Mouse (Mus musculus) embryonic facial prominence, embryonic 13.5 days (tissue): Measurements from ENCODE around the gene Chad. TPM values are rescaled to one million over a fixed set of nuclear protein-coding genes. Genes with fewer than 3 reads are reported as not detected.
A peak's percentile ranks its signal among the peaks of the same experiment; 100 is the strongest.

Source experiments
- ATAC-seq: fragments of 200-750 bp; cut with Nextera tagmentation; 2 replicates; pipeline ENCODE4 v1.8.0; 2017; ENCODE audit warnings: low read depth; ENCODE audit not compliant: insufficient number of reproducible peaks, insufficient read depth, low FRiP score, low TSS enrichment
- H3K27ac ChIP-seq: fragments of 300-500 bp; sonication (generic); 2 replicates; pipeline ENCODE4 v1.5.1; 2015; ENCODE audit warnings: moderate library complexity, mild to moderate bottlenecking, inconsistent platforms
- H3K27me3 ChIP-seq: fragments of 300-500 bp; sonication (generic); 2 replicates; pipeline ENCODE4 v1.6.1; 2015; ENCODE audit warnings: mild to moderate bottlenecking, inconsistent platforms
- H3K36me3 ChIP-seq: fragments of 300-500 bp; sonication (generic); 2 replicates; pipeline ENCODE4 v1.6.1; 2015; ENCODE audit warnings: mild to moderate bottlenecking, inconsistent platforms
- H3K4me1 ChIP-seq: fragments of 300-500 bp; sonication (generic); 2 replicates; pipeline ENCODE4 v1.6.1; 2015; ENCODE audit warnings: inconsistent platforms
- H3K4me2 ChIP-seq: fragments of 300-500 bp; sonication (generic); 2 replicates; pipeline ENCODE4 v1.6.1; 2015; ENCODE audit warnings: moderate library complexity, mild to moderate bottlenecking, inconsistent platforms
- H3K4me3 ChIP-seq: fragments of 300-500 bp; sonication (generic); 2 replicates; pipeline ENCODE4 v1.5.1; 2015; ENCODE audit warnings: mild to moderate bottlenecking, inconsistent platforms
- H3K9ac ChIP-seq: fragments of 300-500 bp; sonication (generic); 2 replicates; pipeline ENCODE4 v1.6.1; 2015; ENCODE audit warnings: mild to moderate bottlenecking, inconsistent platforms
- H3K9me3 ChIP-seq: fragments of 300-500 bp; sonication (generic); 2 replicates; pipeline ENCODE4 v1.6.1; 2016; ENCODE audit warnings: inconsistent platforms
- WGBS: fragments of 180-500 bp; shearing (Covaris S2); methylation state at CpG from one replicate; pipeline ENCODE4 v1.1.7; 2015; ENCODE audit warnings: mixed read lengths; 5-methylcytosine and 5-hydroxymethylcytosine counted together
- polyA plus RNA-seq: library from polyadenylated mRNA; unstranded; fragments of >200 nt; fragmentation: Nextera tagmentation; extraction: Ambion mirVana; gene quantifications from 2 replicates; pipeline ENCODE4 v1.2.1, GENCODE M21; 2015

Chad gene
- polyA plus RNA-seq, 1 experiment from 2014 or later, result 7.1 TPM

DNA sequence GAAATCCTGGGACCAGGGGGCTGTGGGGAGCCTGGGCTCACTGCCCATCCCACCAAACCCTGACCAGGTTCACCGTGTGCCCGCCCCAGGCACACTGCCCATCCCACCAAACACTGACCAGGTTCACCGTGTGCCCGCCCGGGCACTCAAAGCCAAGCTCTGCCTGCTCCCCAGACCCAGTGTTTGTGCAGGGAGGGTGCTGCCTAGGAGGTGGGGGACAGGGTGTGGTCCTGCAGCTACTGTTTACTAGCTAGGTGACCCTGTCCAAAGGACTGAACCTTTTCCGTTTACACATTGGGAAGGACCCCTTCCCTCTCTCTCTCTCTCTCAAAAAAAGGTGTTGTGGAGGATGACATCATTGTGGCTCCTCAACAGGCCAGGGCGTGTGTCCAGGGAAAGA lies 2.5 kb downstream of the Chad start:
- H3K4me2 ChIP-seq, result no peak overlapping the region
- peaks cover 33% of the 10 kb centered on the region for H3K27me3 ChIP-seq
- no peak overlapping the region for H3K27ac ChIP-seq
- no peak for ATAC-seq
- H3K9me3 ChIP-seq, result no peaks in the 10 kb centered on the region
- 91% methylated on average over 7 of the region's 7 CpGs for WGBS
- peaks cover 22% of the 10 kb centered on the region for H3K4me1 ChIP-seq
- no peak overlapping the region for H3K4me3 ChIP-seq
- peaks cover 33% of the 10 kb centered on the region for H3K36me3 ChIP-seq
- H3K9ac ChIP-seq, result no peak overlapping the region

- peak overlapping the region; percentile 48; the same call in 1 of the 2 replicates for H3K27ac ChIP-seq
- peaks cover 9% of the 10 kb centered on the region for H3K27me3 ChIP-seq
- peaks cover 33% of the 10 kb centered on the region for H3K36me3 ChIP-seq
- ATAC-seq, result no peak
- peak overlapping the region; percentile 21; the same call in 1 of the 2 replicates for H3K9ac ChIP-seq
- H3K9me3 ChIP-seq, result no peaks in the 10 kb centered on the region
- WGBS, result 54% methylated on average over 9 of the region's 9 CpGs
- H3K4me2 ChIP-seq, result no peak overlapping the region
- H3K4me3 ChIP-seq, result no peak overlapping the region
- 0 out of 2 replicates have a peak, but pooled peaks cover 2% of the 10 kb centered on the region for H3K4me1 ChIP-seq
Measured at GRCm38 (mm10) chr11:94570612-94571011, 5.8 kb downstream of the Chad start.

DNA sequence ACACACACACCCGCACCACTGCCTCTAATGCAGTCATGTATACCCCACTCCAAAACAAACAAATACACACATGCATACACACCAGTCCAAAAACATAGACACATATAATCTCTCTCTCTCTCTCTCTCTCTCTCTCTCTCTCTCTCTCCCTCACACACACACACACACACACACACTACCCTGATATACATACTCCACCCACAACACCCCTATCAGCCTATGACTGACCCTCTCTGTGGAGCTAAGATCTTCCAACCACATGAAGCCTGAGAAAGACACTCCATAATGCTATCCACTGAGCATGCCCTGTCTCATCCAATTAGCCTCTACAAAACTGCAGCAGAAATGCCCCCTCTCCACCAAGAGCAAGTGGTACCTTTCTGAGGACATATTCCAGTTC lies 7.0 kb downstream of the Chad start:
- Histone ChIP-seq H3K9me3 (no peaks in the 10 kb centered on the region), H3K4me1 (no peaks in the 10 kb centered on the region), H3K36me3 (peaks cover 37% of the 10 kb centered on the region), H3K4me2 (no peak overlapping the region), H3K27me3 (peaks cover 3% of the 10 kb centered on the region; the same call in 1 of the 2 replicates), H3K27ac (no peak overlapping the region), H3K4me3 (no peak overlapping the region), H3K9ac (no peak overlapping the region)
- ATAC-seq, result no peak
- 87% methylated on average over 1 of the region's 1 CpGs for WGBS

- H3K9me3 ChIP-seq, result no peaks in the 10 kb centered on the region
- WGBS, result 22% methylated on average over 7 of the region's 7 CpGs
- no peak overlapping the region for H3K4me2 ChIP-seq
- 0 out of 2 replicates have a peak, but pooled peaks cover 3% of the 10 kb centered on the region for H3K4me1 ChIP-seq
- ATAC-seq, result no peak
- H3K36me3 ChIP-seq, result peaks cover 19% of the 10 kb centered on the region
- no peak overlapping the region for H3K4me3 ChIP-seq
- no peak overlapping the region for H3K27ac ChIP-seq
- H3K27me3 ChIP-seq, result no peaks in the 10 kb centered on the region
- H3K9ac ChIP-seq, result no peak overlapping the region
Measured at GRCm38 (mm10) chr11:94574560-94574959, 9.7 kb downstream of the Chad start.

DNA sequence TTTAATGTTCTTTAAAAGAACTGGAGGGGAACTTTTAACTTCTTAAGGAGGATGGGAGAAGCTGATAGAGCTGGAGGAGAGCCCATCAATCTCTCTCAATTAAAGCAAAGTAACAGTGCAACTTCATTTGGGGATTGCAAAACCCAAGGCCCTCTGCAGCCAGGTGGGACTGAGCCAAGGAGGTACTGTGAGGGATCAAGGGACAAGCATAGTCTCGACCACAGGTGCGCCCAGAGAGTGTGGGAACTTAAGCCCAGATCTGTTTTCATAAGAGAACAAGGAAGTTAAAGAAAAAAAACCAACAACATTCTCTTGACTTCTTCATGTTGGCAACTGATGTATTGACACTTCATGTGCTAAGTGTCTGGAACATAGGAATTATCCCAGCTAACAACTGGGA lies 10.2 kb downstream of the Chad start:
- Histone ChIP-seq H3K4me3 (no peak overlapping the region), H3K9me3 (no peaks in the 10 kb centered on the region), H3K27ac (no peak overlapping the region), H3K4me2 (no peak overlapping the region), H3K27me3 (no peaks in the 10 kb centered on the region), H3K36me3 (peaks cover 16% of the 10 kb centered on the region), H3K4me1 (0 out of 2 replicates have a peak, but pooled peaks cover 3% of the 10 kb centered on the region), H3K9ac (no peak overlapping the region)
- ATAC-seq, result no peak
- 77% methylated on average over 2 of the region's 2 CpGs for WGBS

GRCm38 (mm10) chr11:94576361-94576760 lies 11.5 kb downstream of the Chad start:
- H3K27me3 ChIP-seq, result no peaks in the 10 kb centered on the region
- H3K4me3 ChIP-seq, result no peak overlapping the region
- 0 out of 2 replicates have a peak, but pooled peaks cover 3% of the 10 kb centered on the region for H3K4me1 ChIP-seq
- no peak overlapping the region for H3K27ac ChIP-seq
- WGBS, result 88% methylated on average over 9 of the region's 9 CpGs
- no peaks in the 10 kb centered on the region for H3K9me3 ChIP-seq
- H3K36me3 ChIP-seq, result 0 out of 2 replicates have a peak, but pooled peaks cover 4% of the 10 kb centered on the region
- no peak for ATAC-seq
- H3K9ac ChIP-seq, result no peak overlapping the region
- no peak overlapping the region for H3K4me2 ChIP-seq

GRCm38 (mm10) chr11:94580111-94580740 lies 15.4 kb downstream of the Chad start:
- H3K4me3 ChIP-seq, result no peak overlapping the region
- H3K4me2 ChIP-seq, result no peak overlapping the region
- ATAC-seq, result no peak
- no peak overlapping the region for H3K27ac ChIP-seq
- no peaks in the 10 kb centered on the region for H3K27me3 ChIP-seq
- 94% methylated on average over 5 of the region's 5 CpGs for WGBS
- no peaks in the 10 kb centered on the region for H3K9me3 ChIP-seq
- 0 out of 2 replicates have a peak, but pooled peaks cover 6% of the 10 kb centered on the region for H3K36me3 ChIP-seq
- no peak overlapping the region for H3K9ac ChIP-seq
- H3K4me1 ChIP-seq, result 0 out of 2 replicates have a peak, but pooled peaks cover 3% of the 10 kb centered on the region

GRCm38 (mm10) chr11:94585091-94585490 lies 20.2 kb downstream of the Chad start:
- WGBS, result 93% methylated on average over 9 of the region's 9 CpGs
- 0 out of 2 replicates have a peak, but pooled peaks cover 7% of the 10 kb centered on the region for H3K36me3 ChIP-seq
- H3K27me3 ChIP-seq, result no peaks in the 10 kb centered on the region
- no peak overlapping the region for H3K4me3 ChIP-seq
- H3K9me3 ChIP-seq, result no peaks in the 10 kb centered on the region
- no peak overlapping the region for H3K27ac ChIP-seq
- H3K4me1 ChIP-seq, result no peaks in the 10 kb centered on the region
- ATAC-seq, result no peak
- no peak overlapping the region for H3K4me2 ChIP-seq
- H3K9ac ChIP-seq, result no peak overlapping the region

DNA sequence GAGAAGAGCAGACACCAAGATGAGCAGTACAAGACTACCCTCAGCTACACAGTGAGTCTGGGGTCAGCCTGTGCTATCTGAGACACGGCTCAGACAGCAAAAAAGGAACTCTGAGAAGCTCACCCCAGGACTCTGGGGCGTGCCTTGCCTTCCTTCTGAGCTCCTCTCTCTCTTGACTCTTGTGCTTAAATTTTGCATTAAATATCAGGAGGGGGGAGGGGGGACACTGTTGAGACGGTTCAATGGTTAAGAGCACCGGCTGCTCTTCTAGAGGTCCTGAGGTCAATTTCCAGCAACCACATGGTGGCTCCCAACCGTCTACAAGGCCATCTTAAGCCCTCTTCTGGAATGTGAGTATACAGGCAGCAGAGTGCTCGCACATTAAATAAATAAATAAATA lies 22.7 kb downstream of the Chad start:
- Histone ChIP-seq H3K9ac (no peak overlapping the region), H3K4me2 (no peak overlapping the region), H3K4me1 (peaks cover 14% of the 10 kb centered on the region), H3K27ac (no peak overlapping the region), H3K9me3 (no peaks in the 10 kb centered on the region), H3K36me3 (0 out of 2 replicates have a peak, but pooled peaks cover 7% of the 10 kb centered on the region), H3K27me3 (no peaks in the 10 kb centered on the region), H3K4me3 (no peak overlapping the region)
- WGBS, result 73% methylated on average over 6 of the region's 6 CpGs
- no peak for ATAC-seq

GRCm38 (mm10) chr11:94596311-94596852 lies 31.5 kb downstream of the Chad start:
- no peaks in the 10 kb centered on the region for H3K9me3 ChIP-seq
- H3K9ac ChIP-seq, result no peak overlapping the region
- no peak overlapping the region for H3K4me2 ChIP-seq
- peaks cover 17% of the 10 kb centered on the region for H3K4me1 ChIP-seq
- no peak overlapping the region for H3K27ac ChIP-seq
- H3K27me3 ChIP-seq, result no peaks in the 10 kb centered on the region
- no peak for ATAC-seq
- peaks cover 10% of the 10 kb centered on the region; the same call in 1 of the 2 replicates for H3K36me3 ChIP-seq
- WGBS, result 70% methylated on average over 7 of the region's 7 CpGs
- no peak overlapping the region for H3K4me3 ChIP-seq

DNA sequence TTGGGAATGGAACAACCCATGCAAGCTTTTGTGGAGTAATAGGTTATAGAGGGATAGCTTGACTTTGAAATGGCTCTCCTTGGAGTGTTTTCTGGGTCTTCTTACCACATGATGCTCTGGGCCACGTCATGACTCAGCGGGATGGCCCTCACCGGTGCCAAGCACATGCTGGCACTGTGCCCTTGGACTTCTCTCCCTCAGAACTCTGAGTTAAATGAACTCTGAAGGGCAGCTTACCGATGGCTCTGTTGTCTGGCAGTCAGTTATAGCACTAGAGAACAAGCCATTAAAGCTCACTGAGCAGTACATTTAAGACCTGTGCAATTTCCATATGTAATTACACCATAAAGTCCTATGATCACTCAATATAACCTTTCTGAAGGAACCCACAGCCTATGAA lies 32.5 kb downstream of the Chad start:
- H3K9me3 ChIP-seq, result no peaks in the 10 kb centered on the region
- peaks cover 16% of the 10 kb centered on the region for H3K4me1 ChIP-seq
- no peaks in the 10 kb centered on the region for H3K27me3 ChIP-seq
- no peak overlapping the region for H3K4me3 ChIP-seq
- ATAC-seq, result no peak
- no peak overlapping the region for H3K27ac ChIP-seq
- H3K36me3 ChIP-seq, result peaks cover 10% of the 10 kb centered on the region; the same call in 1 of the 2 replicates
- H3K4me2 ChIP-seq, result no peak overlapping the region
- no peak overlapping the region for H3K9ac ChIP-seq
- WGBS, result 89% methylated on average over 4 of the region's 4 CpGs
